10 mouse cellular contexts compared by ENCODE assay signal in the genomic region with DNA sequence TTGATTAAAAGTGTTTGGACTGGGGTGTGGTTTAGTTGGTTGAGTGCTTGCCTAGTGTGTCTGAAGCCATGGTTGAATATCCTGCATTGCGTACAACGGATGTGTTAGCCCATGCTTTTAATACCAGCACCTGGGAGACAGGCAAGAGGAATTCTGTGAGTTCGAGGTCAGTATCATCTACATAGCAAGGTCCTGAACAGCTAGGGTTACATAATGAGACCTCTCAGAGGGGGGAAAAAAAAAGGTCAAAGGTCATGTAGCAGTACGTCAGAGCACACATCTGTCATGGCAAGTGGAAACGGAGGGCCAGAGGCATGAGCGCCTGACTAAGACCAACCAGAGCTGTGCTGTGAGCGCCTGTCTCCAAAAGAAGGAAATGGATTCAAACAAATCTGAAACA. TPM values are rescaled to one million over a fixed set of nuclear protein-coding genes. Genes with fewer than 3 reads are reported as not detected.
DNase-seq lines count a peak whose midpoint lies in the region; ATAC-seq and TF ChIP-seq lines count a peak whose summit lies in the region.
"Had no signal": no experiment of that assay in that cellular context is flagged by ENCODE, and none has a peak within 500 bp of the region (broad histone marks: within the 10 kb centered on the region; RNA-seq: fewer than 3 reads in every experiment).

No protein-coding gene starts in this region.

- H3K4me1 ChIP-seq in hindbrain, embryonic 13.5 days (replicated peaks) = peaks cover 59% of the 10 kb centered on the region
- H3K4me1 ChIP-seq in midbrain, embryonic 11.5 days (ENCODE audit: control insufficient read depth, insufficient read depth, low read length) = peaks cover 28% of the 10 kb centered on the region
- H3K4me1 ChIP-seq in cerebellum, adult 2 months (ENCODE audit: control insufficient read depth, insufficient read depth, low read length) = no peaks in the 10 kb centered on the region; the same call in 1 of the 2 replicates

- TF ChIP-seq CTCF in cerebellum, adult 2 months (IDR thresholded peaks at IDR 0.05; ENCODE audit: borderline replicate concordance, insufficient read depth, low read depth, low read length) = no peak

- intact Hi-C loops in heart, postnatal 25 days (cut with DNase I) = no loop called here
- intact Hi-C loops in gastrocnemius, postnatal 14 days (cut with DNase I; ENCODE audit: low total_unique reads) = no loop called here

- H3K9ac ChIP-seq in hindbrain, embryonic 13.5 days = peak overlapping the region; percentile 49; the same call in 1 of the 2 replicates
- peak overlapping the region; percentile 5; the same call in 1 of the 2 replicates for H3K9ac ChIP-seq in midbrain, embryonic 11.5 days (ENCODE audit: low read length)

- H3K9me3 ChIP-seq in hindbrain, embryonic 13.5 days = no peaks in the 10 kb centered on the region
- no peaks in the 10 kb centered on the region for H3K9me3 ChIP-seq in midbrain, embryonic 11.5 days (ENCODE audit: control insufficient read depth, low read length)

- H3K27me3 ChIP-seq in hindbrain, embryonic 13.5 days = no peaks in the 10 kb centered on the region
- H3K27me3 ChIP-seq in midbrain, embryonic 11.5 days (ENCODE audit: control insufficient read depth, insufficient read depth, low read length) = no peaks in the 10 kb centered on the region
- no peaks in the 10 kb centered on the region for H3K27me3 ChIP-seq in cerebellum, adult 2 months (ENCODE audit: control insufficient read depth, insufficient read depth, low read length)

- H3K4me3 ChIP-seq in hindbrain, embryonic 13.5 days = peak overlapping the region; percentile 99
- H3K4me3 ChIP-seq in midbrain, embryonic 11.5 days (ENCODE audit: low read depth, low read length) = no peak overlapping the region; the same call in 1 of the 2 replicates
- no peak overlapping the region for H3K4me3 ChIP-seq in cerebellum, adult 2 months (replicated peaks; ENCODE audit: insufficient read depth, low read depth, low read length)

- peaks cover 21% of the 10 kb centered on the region for H3K36me3 ChIP-seq in hindbrain, embryonic 13.5 days
- H3K36me3 ChIP-seq in midbrain, embryonic 11.5 days (ENCODE audit: control insufficient read depth, insufficient read depth, low read length) = peaks cover 16% of the 10 kb centered on the region

- peak overlapping the region; percentile 99 for H3K27ac ChIP-seq in hindbrain, embryonic 13.5 days
- peak overlapping the region; percentile 44; the same call in 1 of the 2 replicates for H3K27ac ChIP-seq in midbrain, embryonic 11.5 days (ENCODE audit: low read depth, low read length)
- H3K27ac ChIP-seq in cerebellum, adult 2 months (ENCODE audit: insufficient read depth, low read length) = no peak overlapping the region
- H3K27ac ChIP-seq: macrophage had no signal

- TF ChIP-seq POLR2A in cerebellum, adult 2 months (IDR thresholded peaks at IDR 0.05; ENCODE audit: borderline replicate concordance, insufficient read depth, low read length) = no peak

- 35% methylated on average over 7 of the region's 7 CpGs for WGBS in hindbrain, embryonic 13.5 days
- 59% methylated on average over 7 of the region's 7 CpGs for WGBS in midbrain, embryonic 11.5 days
- 49% methylated on average over 7 of the region's 7 CpGs for WGBS in cerebellum, adult 2 months

- no peak for ATAC-seq in hindbrain, embryonic 13.5 days (ENCODE audit: low FRiP score)
- no peak for ATAC-seq in midbrain, embryonic 11.5 days (ENCODE audit: low FRiP score)

- peak overlapping the region; percentile 87 for H3K4me2 ChIP-seq in hindbrain, embryonic 13.5 days
- H3K4me2 ChIP-seq in midbrain, embryonic 11.5 days = peak overlapping the region; percentile 87

- peak; percentile 85 for DNase-seq in heart, adult 11 months
- no peak for DNase-seq in heart, postnatal 25 days (ENCODE audit: low spot score)
- DNase-seq in ZHBTc4 (ENCODE audit: low read depth, low spot score) = peak; percentile 65
- DNase-seq in midbrain, embryonic 11.5 days (ENCODE audit: low spot score, missing footprints) = no peak
- no peak for DNase-seq in cerebellum, adult 2 months
- DNase-seq in gastrocnemius, postnatal 14 days = no peak
- DNase-seq in spleen, adult 18-20 months = no peak
- DNase-seq: cerebellum, adult 9-10 months had no signal

RNA-seq across cellular contexts. Expression of gene Nedd4, which starts 3.4 kb away (rescaled TPM):
- 100 to 1,000 TPM; 337 to 377 TPM for total RNA-seq in heart, postnatal 25 days (2021)
- 514 and 518 TPM in 2 replicates for polyA plus RNA-seq in hindbrain, embryonic 13.5 days (2015; fragmentation: Nextera tagmentation; extraction: Ambion mirVana)
- polyA plus RNA-seq in midbrain, embryonic 11.5 days (2014; fragmentation: Nextera tagmentation; extraction: Ambion mirVana) = 812 and 869 TPM in 2 replicates
- polyA plus RNA-seq in cerebellum, adult 2 months (2012; rRNA removed) = 248 and 269 TPM in 2 replicates
- total RNA-seq in gastrocnemius, postnatal 14 days (2021) = 100 to 1,000 TPM; 388 to 415 TPM

Comparison
In these comparisons a context has a peak if more than half of its experiments do, and no peak if none do; other contexts are left out.
1. DNase-seq: peak in heart, adult 11 months (single experiment) and ZHBTc4 (single experiment); none in heart, postnatal 25 days (single experiment), midbrain, embryonic 11.5 days (single experiment), cerebellum, adult 2 months (0 of 2), gastrocnemius, postnatal 14 days (single experiment) and spleen, adult 18-20 months (0 of 2).